Mouse (Mus musculus): ENCODE data around the gene Cdk5rap3. TPM values are rescaled to one million over a fixed set of nuclear protein-coding genes. Genes with fewer than 3 reads are reported as not detected.

The Cdk5rap3 gene
- total RNA-seq (2023): 30.6 and 32.3 TPM in 2 replicates

GRCm38 (mm10) chr11:96916044-96916884 lies at the start of gene Cdk5rap3:
TSS of gene Cdk5rap3 (minus strand) at chr11:96916496.

GRCm38 (mm10) chr11:96943746-96944304 lies 27.5 kb upstream of the Cdk5rap3 start, which contains the start of gene Pnpo:
TSS of gene Pnpo (minus strand) at chr11:96943986.

GRCm38 (mm10) chr11:96928088-96928487 lies 11.8 kb upstream of the Cdk5rap3 start, which contains the start of gene Prr15l:
TSS of gene Prr15l (plus strand) at chr11:96928104.

Other genes starting within 250 kb of the Cdk5rap3 start
- gene Snx11, start 138.9 kb downstream of the Cdk5rap3 start, total RNA-seq (2023): 41.9 and 61.3 TPM in 2 replicates
- gene Cbx1, start 127.4 kb downstream of the Cdk5rap3 start, total RNA-seq (2023): 23.1 and 25.1 TPM in 2 replicates
- gene Nfe2l1, start 86.5 kb downstream of the Cdk5rap3 start, total RNA-seq (2023): 47.8 and 48.7 TPM in 2 replicates
- not detected in 2 replicates for gene Copz2, start 66.6 kb downstream of the Cdk5rap3 start, total RNA-seq (2023)
- gene Prr15l, start 11.6 kb upstream of the Cdk5rap3 start, total RNA-seq (2023): 0.25 TPM in 1 of 2 replicates, not detected in the other
- 9.1 and 11.7 TPM in 2 replicates for gene Pnpo, start 27.5 kb upstream of the Cdk5rap3 start, total RNA-seq (2023)
- 28.5 and 33.6 TPM in 2 replicates for gene Sp2, start 66.5 kb upstream of the Cdk5rap3 start, total RNA-seq (2023)
- gene Sp6, start 96.9 kb upstream of the Cdk5rap3 start, total RNA-seq (2023): not detected in 2 replicates
- gene Scrn2, start 113.4 kb upstream of the Cdk5rap3 start, total RNA-seq (2023): 0.93 and 1.6 TPM in 2 replicates
- gene Lrrc46, start 124.9 kb upstream of the Cdk5rap3 start, total RNA-seq (2023): 0.79 and 1.0 TPM in 2 replicates
- gene Mrpl10, start 125.1 kb upstream of the Cdk5rap3 start, total RNA-seq (2023): 35.7 and 42.5 TPM in 2 replicates
- gene Osbpl7, start 134.1 kb upstream of the Cdk5rap3 start, total RNA-seq (2023): 26.7 and 33.3 TPM in 2 replicates
- gene Tbx21, start 198.8 kb upstream of the Cdk5rap3 start, total RNA-seq (2023): not detected in 2 replicates
- 41.1 and 50.6 TPM in 2 replicates for gene Tbkbp1, start 235.0 kb upstream of the Cdk5rap3 start, total RNA-seq (2023)

Data from neutrophil, adult 65 days (primary cell).